Mouse (Mus musculus) forebrain, postnatal 0 days (tissue): Measurements from ENCODE around the gene Zfp646. TPM values are rescaled to one million over a fixed set of nuclear protein-coding genes. Genes with fewer than 3 reads are reported as not detected.

ENCODE experiments used
- ATAC-seq: fragments of 200-750 bp; cut with Nextera tagmentation; 2 replicates; pipeline ENCODE4 v1.8.0; 2017; ENCODE audit warnings: mild to moderate bottlenecking, moderate library complexity
- DNase-seq: peaks from one replicate; pipeline ENCODE4 v3.0.0-alpha.2; 2015
- H3K27ac ChIP-seq: fragments of 300-500 bp; sonication (generic); 2 replicates; pipeline ENCODE4 v1.5.1; 2014; ENCODE audit warnings: low read depth, mild to moderate bottlenecking, antibody characterized with exemption, low read length, moderate library complexity, mixed read lengths
- H3K27me3 ChIP-seq: fragments of 300-500 bp; sonication (generic); 2 replicates; pipeline ENCODE4 v1.6.1; 2014; ENCODE audit warnings: mild to moderate bottlenecking, low read length, mixed read lengths; ENCODE audit not compliant: insufficient read depth
- H3K36me3 ChIP-seq: fragments of 300-500 bp; sonication (generic); 2 replicates; pipeline ENCODE4 v1.6.1; 2014; ENCODE audit warnings: mild to moderate bottlenecking, moderate library complexity; ENCODE audit not compliant: insufficient read depth
- H3K4me1 ChIP-seq: fragments of 300-500 bp; sonication (generic); 2 replicates; pipeline ENCODE4 v1.6.1; 2014; ENCODE audit warnings: antibody characterized with exemption; ENCODE audit not compliant: insufficient read depth
- H3K4me2 ChIP-seq: fragments of 300-500 bp; sonication (generic); 2 replicates; pipeline ENCODE4 v1.6.1; 2014; ENCODE audit warnings: low read depth, mild to moderate bottlenecking, moderate library complexity
- H3K4me3 ChIP-seq: fragments of 300-500 bp; sonication (generic); 2 replicates; pipeline ENCODE4 v1.5.1; 2014; ENCODE audit warnings: low read depth, low read length, mixed read lengths
- H3K9ac ChIP-seq: fragments of 300-500 bp; sonication (generic); 2 replicates; pipeline ENCODE4 v1.6.1; 2014; ENCODE audit warnings: mild to moderate bottlenecking
- H3K9me3 ChIP-seq: fragments of 300-500 bp; sonication (generic); 2 replicates; pipeline ENCODE4 v1.6.1; 2016; ENCODE audit warnings: low read length
- CTCF ChIP-seq: sonication (generic); IDR thresholded peaks from 2 replicates; pipeline ENCODE4 v1.5.1; 2016; ENCODE audit warnings: antibody characterized with exemption, control low read depth, low read depth
- WGBS: fragments of 180-500 bp; shearing (Covaris S2); extraction: QIAGEN DNeasy Blood & Tissue Kit; methylation state at CpG from one replicate; pipeline ENCODE4 v1.1.7; 2014; 5-methylcytosine and 5-hydroxymethylcytosine counted together
- polyA plus RNA-seq: library from polyadenylated mRNA; unstranded; fragments of >200 nt; fragmentation: Nextera tagmentation; extraction: Ambion mirVana; gene quantifications from 2 replicates; pipeline ENCODE4 v1.2.1, GENCODE M21; 2015
- total RNA-seq: library from RNA; depleted of rRNA; stranded (reverse); fragments of >200 nt; gene quantifications from 2 replicates; pipeline ENCODE4 v1.2.3, GENCODE M21; 2014

Zfp646 gene
- total and polyA plus RNA-seq, 2 experiments from 2014 or later = 4.2 to 37.7 TPM

DNA sequence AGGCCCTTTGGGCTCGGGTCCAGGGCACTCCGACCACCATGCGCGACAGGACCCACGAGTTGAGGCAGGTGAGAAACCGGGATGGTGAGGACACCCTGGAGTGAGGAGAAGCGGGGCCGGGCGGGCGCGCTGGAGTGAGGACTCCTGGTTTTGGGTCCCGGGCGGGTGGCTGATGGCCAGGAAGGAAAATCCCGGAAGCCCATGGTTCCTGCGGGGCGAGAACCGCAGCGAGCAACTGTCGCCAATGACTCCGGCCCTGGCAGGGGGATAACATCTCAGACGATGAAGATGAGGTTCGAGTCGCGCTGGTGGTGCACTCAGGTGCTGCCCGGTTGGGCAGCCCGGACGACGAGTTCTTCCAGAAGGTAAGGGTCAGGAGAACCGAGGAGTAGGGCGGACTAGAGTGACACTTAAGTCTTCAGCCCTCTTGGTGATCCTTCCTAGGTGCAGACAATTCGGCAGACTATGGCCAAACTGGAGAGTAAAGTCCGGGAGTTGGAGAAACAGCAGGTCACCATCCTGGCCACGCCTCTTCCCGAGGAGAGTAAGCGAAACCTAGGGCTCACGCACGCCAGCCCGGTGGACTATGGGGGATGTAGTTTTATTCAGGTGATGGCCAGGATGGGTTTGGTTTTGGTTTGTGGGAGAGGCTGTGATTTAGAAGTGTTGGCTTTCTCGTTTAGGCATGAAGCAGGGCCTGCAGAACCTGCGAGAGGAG, 33.9 kb upstream of the Zfp646 start:
- H3K9ac ChIP-seq = peak overlapping the region; percentile 67
- no peaks in the 10 kb centered on the region for H3K27me3 ChIP-seq

GRCm38 (mm10) chr7:127849973-127850875, 25.8 kb upstream of the Zfp646 start:
- Histone ChIP-seq H3K4me3 (no peak overlapping the region), H3K36me3 (peaks cover 17% of the 10 kb centered on the region), H3K27ac (no peak overlapping the region), H3K9ac (no peak overlapping the region), H3K4me1 (no peaks in the 10 kb centered on the region), H3K9me3 (no peaks in the 10 kb centered on the region), H3K27me3 (no peaks in the 10 kb centered on the region), H3K4me2 (no peak overlapping the region)
- DNase-seq (no peak), ATAC-seq (no peak)
- TF ChIP-seq CTCF = no peak
- WGBS = 81% methylated on average over 6 of the region's 6 CpGs

More for the DNA sequence above, 33.9 kb upstream of the Zfp646 start:
- peak; percentile 37 for ATAC-seq
- peak overlapping the region; percentile 95; the same call in 1 of the 2 replicates for H3K27ac ChIP-seq
- no peak for TF ChIP-seq CTCF
- H3K4me1 ChIP-seq = peaks cover 3% of the 10 kb centered on the region; the same call in 1 of the 2 replicates
- peak; percentile 78 for DNase-seq
- H3K36me3 ChIP-seq = peaks cover 11% of the 10 kb centered on the region; the same call in 1 of the 2 replicates
- H3K4me2 ChIP-seq = peak overlapping the region; percentile 97
- H3K4me3 ChIP-seq = peak overlapping the region; percentile 82
- under 1% methylated on average over 40 of the region's 40 CpGs for WGBS
- no peaks in the 10 kb centered on the region for H3K9me3 ChIP-seq

GRCm38 (mm10) chr7:127850906-127851305, 25.1 kb upstream of the Zfp646 start:
- no peaks in the 10 kb centered on the region for H3K4me1 ChIP-seq
- H3K4me3 ChIP-seq = no peak overlapping the region
- no peaks in the 10 kb centered on the region for H3K9me3 ChIP-seq
- no peak overlapping the region for H3K9ac ChIP-seq
- peaks cover 16% of the 10 kb centered on the region for H3K36me3 ChIP-seq
- H3K27ac ChIP-seq = no peak overlapping the region
- no peak overlapping the region for H3K4me2 ChIP-seq
- WGBS = 76% methylated on average over 5 of the region's 5 CpGs
- H3K27me3 ChIP-seq = no peaks in the 10 kb centered on the region
- DNase-seq (no peak), ATAC-seq (no peak)
- no peak for TF ChIP-seq CTCF

GRCm38 (mm10) chr7:127858258-127858657, 17.8 kb upstream of the Zfp646 start:
- Histone ChIP-seq H3K36me3 (no peaks in the 10 kb centered on the region), H3K9me3 (no peaks in the 10 kb centered on the region), H3K9ac (no peak overlapping the region), H3K4me1 (no peaks in the 10 kb centered on the region), H3K4me2 (no peak overlapping the region), H3K4me3 (no peak overlapping the region), H3K27ac (no peak overlapping the region), H3K27me3 (no peaks in the 10 kb centered on the region)
- 94% methylated on average over 6 of the region's 6 CpGs for WGBS
- no peak for DNase-seq
- no peak for TF ChIP-seq CTCF
- no peak for ATAC-seq

DNA sequence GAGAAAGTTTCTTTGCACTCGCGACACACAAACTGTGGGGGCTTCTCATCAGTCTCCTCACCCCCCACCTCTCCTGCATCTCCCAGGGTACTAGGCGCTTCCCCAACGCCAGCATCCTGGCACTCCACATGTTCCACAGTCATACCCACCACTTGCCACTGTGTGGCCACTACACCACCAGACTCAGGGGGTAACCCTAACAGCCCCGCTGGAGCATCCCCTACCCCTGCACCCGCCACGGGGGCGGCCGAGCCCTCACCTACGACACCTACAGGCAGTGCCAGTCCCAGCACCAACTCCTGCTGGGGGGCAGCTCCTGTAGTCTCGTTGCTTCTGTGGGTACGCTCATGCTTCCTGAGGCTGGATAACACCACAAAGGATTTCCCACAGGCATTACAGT, 9.6 kb upstream of the Zfp646 start:
- Histone ChIP-seq H3K27ac (no peak overlapping the region), H3K4me2 (no peak overlapping the region), H3K9me3 (no peaks in the 10 kb centered on the region), H3K9ac (no peak overlapping the region), H3K27me3 (no peaks in the 10 kb centered on the region), H3K36me3 (peaks cover 38% of the 10 kb centered on the region), H3K4me1 (no peaks in the 10 kb centered on the region), H3K4me3 (no peak overlapping the region)
- 93% methylated on average over 12 of the region's 12 CpGs for WGBS
- no peak for ATAC-seq
- no peak for TF ChIP-seq CTCF
- no peak for DNase-seq

DNA sequence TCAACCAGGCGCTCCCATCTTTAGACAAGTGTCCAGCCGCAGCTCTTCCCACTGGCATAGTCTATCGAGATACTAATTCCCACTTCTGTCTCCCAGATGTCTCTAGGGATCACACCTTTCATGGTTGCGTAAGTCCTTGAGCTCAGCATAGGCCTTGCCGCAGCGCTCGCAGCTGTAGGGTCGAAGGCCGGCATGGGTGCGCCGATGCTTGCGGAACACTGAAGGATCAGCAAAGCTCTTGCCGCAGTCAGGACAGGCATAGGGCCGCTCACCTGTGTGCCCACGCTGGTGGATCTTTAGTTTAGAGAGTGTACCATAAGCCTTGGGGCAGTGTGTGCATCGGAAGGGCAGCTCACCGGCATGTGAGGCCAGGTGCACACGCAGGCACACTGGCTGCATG, 8.4 kb upstream of the Zfp646 start:
- no peak for ATAC-seq

More for the DNA sequence above, 8.4 kb upstream of the Zfp646 start:
- no peak for DNase-seq
- Histone ChIP-seq H3K27ac (no peak overlapping the region), H3K4me3 (no peak overlapping the region), H3K9me3 (no peaks in the 10 kb centered on the region), H3K36me3 (peaks cover 38% of the 10 kb centered on the region), H3K4me2 (no peak overlapping the region), H3K27me3 (no peaks in the 10 kb centered on the region), H3K4me1 (no peaks in the 10 kb centered on the region), H3K9ac (no peak overlapping the region)
- WGBS = 96% methylated on average over 18 of the region's 18 CpGs
- no peak for TF ChIP-seq CTCF
